Mouse (Mus musculus): ENCODE measurements around the gene Nr6a1. TPM values are rescaled to one million over a fixed set of nuclear protein-coding genes. Genes with fewer than 3 reads are reported as not detected.
A peak's percentile ranks its signal among the peaks of the same experiment; 100 is the strongest.

The Nr6a1 gene
- polyA plus RNA-seq, 1 experiment from 2014 or later, result 0.94 TPM

- Histone ChIP-seq H3K36me3 (ENCODE audit: insufficient read depth, low read length) (no peaks in the 10 kb centered on the region), H3K4me3 (ENCODE audit: low read length) (no peak overlapping the region), H3K9me3 (ENCODE audit: low read length) (no peaks in the 10 kb centered on the region), H3K9ac (replicated peaks; ENCODE audit: low read length) (no peak overlapping the region), H3K27ac (ENCODE audit: low read length) (no peak overlapping the region), H3K4me2 (replicated peaks; ENCODE audit: low read depth, low read length) (no peak overlapping the region), H3K27me3 (ENCODE audit: insufficient read depth, low read length) (no peaks in the 10 kb centered on the region), H3K4me1 (ENCODE audit: insufficient read depth, low read length) (peaks cover 7% of the 10 kb centered on the region)
- WGBS, result 72% methylated on average over 2 of the region's 2 CpGs
- no peak for ATAC-seq (ENCODE audit: low FRiP score, low TSS enrichment)
These were observed 11.6 kb upstream of the Nr6a1 start for GRCm38 (mm10) chr2:38939047-38939446.

- no peaks in the 10 kb centered on the region for H3K27me3 ChIP-seq (ENCODE audit: insufficient read depth, low read length)
- H3K27ac ChIP-seq (ENCODE audit: low read length), result no peak overlapping the region
- no peaks in the 10 kb centered on the region for H3K9me3 ChIP-seq (ENCODE audit: low read length)
- 69% methylated on average over 1 of the region's 1 CpGs for WGBS
- H3K9ac ChIP-seq (replicated peaks; ENCODE audit: low read length), result no peak overlapping the region
- ATAC-seq (ENCODE audit: low FRiP score, low TSS enrichment), result no peak
- H3K4me3 ChIP-seq (ENCODE audit: low read length), result no peak overlapping the region
- peaks cover 16% of the 10 kb centered on the region for H3K4me1 ChIP-seq (ENCODE audit: insufficient read depth, low read length)
- no peaks in the 10 kb centered on the region for H3K36me3 ChIP-seq (ENCODE audit: insufficient read depth, low read length)
- H3K4me2 ChIP-seq (replicated peaks; ENCODE audit: low read depth, low read length), result no peak overlapping the region
These were observed 10.5 kb upstream of the Nr6a1 start for GRCm38 (mm10) chr2:38938007-38938406.

- Histone ChIP-seq H3K9ac (replicated peaks; ENCODE audit: low read length) (no peak overlapping the region), H3K27me3 (ENCODE audit: insufficient read depth, low read length) (no peaks in the 10 kb centered on the region), H3K4me3 (ENCODE audit: low read length) (no peak overlapping the region), H3K27ac (ENCODE audit: low read length) (no peak overlapping the region), H3K4me1 (ENCODE audit: insufficient read depth, low read length) (peaks cover 16% of the 10 kb centered on the region), H3K4me2 (replicated peaks; ENCODE audit: low read depth, low read length) (no peak overlapping the region), H3K9me3 (ENCODE audit: low read length) (no peaks in the 10 kb centered on the region), H3K36me3 (ENCODE audit: insufficient read depth, low read length) (no peaks in the 10 kb centered on the region)
- ATAC-seq (ENCODE audit: low FRiP score, low TSS enrichment), result no peak
- WGBS, result 79% methylated on average over 3 of the region's 3 CpGs
These were observed 9.9 kb upstream of the Nr6a1 start for GRCm38 (mm10) chr2:38937396-38937795.

- Histone ChIP-seq H3K9ac (replicated peaks; ENCODE audit: low read length) (no peak overlapping the region), H3K9me3 (ENCODE audit: low read length) (no peaks in the 10 kb centered on the region), H3K4me2 (replicated peaks; ENCODE audit: low read depth, low read length) (no peak overlapping the region), H3K4me3 (ENCODE audit: low read length) (no peak overlapping the region), H3K36me3 (ENCODE audit: insufficient read depth, low read length) (no peaks in the 10 kb centered on the region), H3K27ac (ENCODE audit: low read length) (no peak overlapping the region), H3K27me3 (ENCODE audit: insufficient read depth, low read length) (no peaks in the 10 kb centered on the region), H3K4me1 (ENCODE audit: insufficient read depth, low read length) (peaks cover 18% of the 10 kb centered on the region)
- 66% methylated on average over 9 of the region's 9 CpGs for WGBS
- ATAC-seq (ENCODE audit: low FRiP score, low TSS enrichment), result no peak
These were observed 9.4 kb upstream of the Nr6a1 start for GRCm38 (mm10) chr2:38936721-38937378.

- no peak for ATAC-seq (ENCODE audit: low FRiP score, low TSS enrichment)
- no peak overlapping the region for H3K27ac ChIP-seq (ENCODE audit: low read length)
These were observed 7.4 kb upstream of the Nr6a1 start for GRCm38 (mm10) chr2:38934936-38935335.

GRCm38 (mm10) chr2:38933931-38934330 lies 6.4 kb upstream of the Nr6a1 start:
- no peaks in the 10 kb centered on the region for H3K9me3 ChIP-seq (ENCODE audit: low read length)
- H3K36me3 ChIP-seq (ENCODE audit: insufficient read depth, low read length), result no peaks in the 10 kb centered on the region
- H3K4me1 ChIP-seq (ENCODE audit: insufficient read depth, low read length), result peaks cover 24% of the 10 kb centered on the region
- H3K9ac ChIP-seq (replicated peaks; ENCODE audit: low read length), result no peak overlapping the region
- WGBS, result 13% methylated on average over 2 of the region's 2 CpGs
- peak; percentile 67 for ATAC-seq (ENCODE audit: low FRiP score, low TSS enrichment)
- no peak overlapping the region for H3K4me3 ChIP-seq (ENCODE audit: low read length)
- no peak overlapping the region for H3K4me2 ChIP-seq (replicated peaks; ENCODE audit: low read depth, low read length)
- peak overlapping the region; percentile 61 for H3K27ac ChIP-seq (ENCODE audit: low read length)
- 0 out of 2 replicates have a peak, but pooled peaks cover 2% of the 10 kb centered on the region for H3K27me3 ChIP-seq (ENCODE audit: insufficient read depth, low read length)

More at GRCm38 (mm10) chr2:38934936-38935335, 7.4 kb upstream of the Nr6a1 start:
- Histone ChIP-seq H3K27me3 (ENCODE audit: insufficient read depth, low read length) (0 out of 2 replicates have a peak, but pooled peaks cover 2% of the 10 kb centered on the region), H3K9me3 (ENCODE audit: low read length) (no peaks in the 10 kb centered on the region), H3K4me2 (replicated peaks; ENCODE audit: low read depth, low read length) (no peak overlapping the region), H3K9ac (replicated peaks; ENCODE audit: low read length) (no peak overlapping the region), H3K4me3 (ENCODE audit: low read length) (no peak overlapping the region), H3K36me3 (ENCODE audit: insufficient read depth, low read length) (no peaks in the 10 kb centered on the region), H3K4me1 (ENCODE audit: insufficient read depth, low read length) (peaks cover 24% of the 10 kb centered on the region)
- WGBS, result 59% methylated on average over 5 of the region's 5 CpGs

- H3K4me1 ChIP-seq (ENCODE audit: insufficient read depth, low read length), result peaks cover 27% of the 10 kb centered on the region
- H3K27me3 ChIP-seq (ENCODE audit: insufficient read depth, low read length), result 0 out of 2 replicates have a peak, but pooled peaks cover 2% of the 10 kb centered on the region
- no peaks in the 10 kb centered on the region for H3K36me3 ChIP-seq (ENCODE audit: insufficient read depth, low read length)
- peak within 1 kb of the TSS; percentile 85 for H3K4me2 ChIP-seq (replicated peaks; ENCODE audit: low read depth, low read length)
- WGBS, result 9% methylated on average over 31 of the region's 32 CpGs
- H3K27ac ChIP-seq (ENCODE audit: low read length), result no peak within 1 kb of the TSS
- H3K9me3 ChIP-seq (ENCODE audit: low read length), result no peaks in the 10 kb centered on the region
- peak within 1 kb of the TSS; percentile 62 for H3K9ac ChIP-seq (replicated peaks; ENCODE audit: low read length)
- ATAC-seq (ENCODE audit: low FRiP score, low TSS enrichment), result peak; percentile 75
- H3K4me3 ChIP-seq (ENCODE audit: low read length), result peak within 1 kb of the TSS; percentile 49
These were observed 4.6 kb upstream of the Nr6a1 start, which contains the start of gene Olfml2a for GRCm38 (mm10) chr2:38931851-38932667. Olfml2a (plus strand) TSS chr2:38931978.

- no peak overlapping the region for H3K4me3 ChIP-seq (ENCODE audit: low read length)
- H3K27ac ChIP-seq (ENCODE audit: low read length), result no peak overlapping the region
- H3K9me3 ChIP-seq (ENCODE audit: low read length), result no peaks in the 10 kb centered on the region
- peaks cover 27% of the 10 kb centered on the region for H3K4me1 ChIP-seq (ENCODE audit: insufficient read depth, low read length)
- ATAC-seq (ENCODE audit: low FRiP score, low TSS enrichment), result no peak
- H3K9ac ChIP-seq (replicated peaks; ENCODE audit: low read length), result no peak overlapping the region
- H3K27me3 ChIP-seq (ENCODE audit: insufficient read depth, low read length), result 0 out of 2 replicates have a peak, but pooled peaks cover 2% of the 10 kb centered on the region
- H3K4me2 ChIP-seq (replicated peaks; ENCODE audit: low read depth, low read length), result no peak overlapping the region
- 68% methylated on average over 2 of the region's 2 CpGs for WGBS
- no peaks in the 10 kb centered on the region for H3K36me3 ChIP-seq (ENCODE audit: insufficient read depth, low read length)
These were observed 2.8 kb upstream of the Nr6a1 start for GRCm38 (mm10) chr2:38930269-38930668.

GRCm38 (mm10) chr2:38926145-38926891 lies 1.2 kb downstream of the Nr6a1 start:
- peak overlapping the region; percentile 84 for H3K4me2 ChIP-seq (replicated peaks; ENCODE audit: low read depth, low read length)
- peak overlapping the region; percentile 74 for H3K9ac ChIP-seq (replicated peaks; ENCODE audit: low read length)
- WGBS, result under 1% methylated on average over 51 of the region's 53 CpGs
- peak; percentile 94 for ATAC-seq (ENCODE audit: low FRiP score, low TSS enrichment)
- peak overlapping the region; percentile 71 for H3K4me3 ChIP-seq (ENCODE audit: low read length)
- no peaks in the 10 kb centered on the region for H3K9me3 ChIP-seq (ENCODE audit: low read length)
- peak overlapping the region; percentile 36; the same call in 1 of the 2 replicates for H3K27ac ChIP-seq (ENCODE audit: low read length)
- peaks cover 10% of the 10 kb centered on the region for H3K27me3 ChIP-seq (ENCODE audit: insufficient read depth, low read length)
- H3K36me3 ChIP-seq (ENCODE audit: insufficient read depth, low read length), result no peaks in the 10 kb centered on the region
- H3K4me1 ChIP-seq (ENCODE audit: insufficient read depth, low read length), result peaks cover 7% of the 10 kb centered on the region; the same call in 1 of the 2 replicates
